Mouse (Mus musculus) frontal cortex, adult (tissue): ENCODE data around the gene Cacng3.

Experiments
- ATAC-seq: cut with Nextera tagmentation; 2 replicates; pipeline ENCODE4 v1.9.2; 2017; ENCODE audit warnings: mild to moderate bottlenecking, moderate library complexity, mixed read lengths; ENCODE audit not compliant: low TSS enrichment

Cacng3 gene

GRCm38 (mm10) chr7:122670442-122670872, at the start of gene Cacng3:
Gene Cacng3, plus strand, starts transcription at chr7:122670492.
- ATAC-seq, result peak; percentile 32; the same call in 1 of the 2 replicates

GRCm38 (mm10) chr7:122622125-122622774, 48.0 kb upstream of the Cacng3 start:
- ATAC-seq, result peak; percentile 53

GRCm38 (mm10) chr7:122623753-122624152, 46.5 kb upstream of the Cacng3 start:
- no peak for ATAC-seq

GRCm38 (mm10) chr7:122628050-122628449, 42.2 kb upstream of the Cacng3 start:
- no peak for ATAC-seq

GRCm38 (mm10) chr7:122630386-122630785, 39.9 kb upstream of the Cacng3 start:
- no peak for ATAC-seq

- no peak for ATAC-seq
Observed at GRCm38 (mm10) chr7:122631151-122631550, 39.1 kb upstream of the Cacng3 start.

- 0 out of 2 replicates have a peak, but pooled peaks have one; percentile 11 for ATAC-seq
Observed at GRCm38 (mm10) chr7:122632946-122633345, 37.3 kb upstream of the Cacng3 start.

- ATAC-seq, result no peak
Observed at GRCm38 (mm10) chr7:122633463-122633862, 36.8 kb upstream of the Cacng3 start.

GRCm38 (mm10) chr7:122643676-122644075, 26.6 kb upstream of the Cacng3 start:
- ATAC-seq, result peak; percentile 92

GRCm38 (mm10) chr7:122649306-122649705, 21.0 kb upstream of the Cacng3 start:
- peak; percentile 74; the same call in 1 of the 2 replicates for ATAC-seq

GRCm38 (mm10) chr7:122652523-122652922, 17.8 kb upstream of the Cacng3 start:
- no peak for ATAC-seq

- no peak for ATAC-seq
Observed at GRCm38 (mm10) chr7:122656671-122657070, 13.6 kb upstream of the Cacng3 start.

- ATAC-seq, result no peak
Observed at GRCm38 (mm10) chr7:122657423-122658126, 12.7 kb upstream of the Cacng3 start.

GRCm38 (mm10) chr7:122665311-122666049, 4.8 kb upstream of the Cacng3 start:
- ATAC-seq, result no peak

GRCm38 (mm10) chr7:122667903-122668302, 2.4 kb upstream of the Cacng3 start:
- no peak for ATAC-seq

GRCm38 (mm10) chr7:122670873-122671641, 765 bp downstream of the Cacng3 start:
- ATAC-seq, result peak; percentile 70

- ATAC-seq, result peak; percentile 9; the same call in 1 of the 2 replicates
Observed at GRCm38 (mm10) chr7:122672981-122673380, 2.7 kb downstream of the Cacng3 start.

GRCm38 (mm10) chr7:122675207-122675606, 4.9 kb downstream of the Cacng3 start:
- no peak for ATAC-seq

- ATAC-seq, result peak; percentile 63
Observed at GRCm38 (mm10) chr7:122701751-122702150, 31.5 kb downstream of the Cacng3 start.

GRCm38 (mm10) chr7:122702443-122702842, 32.2 kb downstream of the Cacng3 start:
- ATAC-seq, result peak; percentile 68

GRCm38 (mm10) chr7:122706736-122707135, 36.4 kb downstream of the Cacng3 start:
- ATAC-seq, result no peak

GRCm38 (mm10) chr7:122716299-122716698, 46.0 kb downstream of the Cacng3 start:
- no peak for ATAC-seq
